Mouse (Mus musculus): ENCODE results near the gene Cc2d1b.

The Cc2d1b gene

DNA sequence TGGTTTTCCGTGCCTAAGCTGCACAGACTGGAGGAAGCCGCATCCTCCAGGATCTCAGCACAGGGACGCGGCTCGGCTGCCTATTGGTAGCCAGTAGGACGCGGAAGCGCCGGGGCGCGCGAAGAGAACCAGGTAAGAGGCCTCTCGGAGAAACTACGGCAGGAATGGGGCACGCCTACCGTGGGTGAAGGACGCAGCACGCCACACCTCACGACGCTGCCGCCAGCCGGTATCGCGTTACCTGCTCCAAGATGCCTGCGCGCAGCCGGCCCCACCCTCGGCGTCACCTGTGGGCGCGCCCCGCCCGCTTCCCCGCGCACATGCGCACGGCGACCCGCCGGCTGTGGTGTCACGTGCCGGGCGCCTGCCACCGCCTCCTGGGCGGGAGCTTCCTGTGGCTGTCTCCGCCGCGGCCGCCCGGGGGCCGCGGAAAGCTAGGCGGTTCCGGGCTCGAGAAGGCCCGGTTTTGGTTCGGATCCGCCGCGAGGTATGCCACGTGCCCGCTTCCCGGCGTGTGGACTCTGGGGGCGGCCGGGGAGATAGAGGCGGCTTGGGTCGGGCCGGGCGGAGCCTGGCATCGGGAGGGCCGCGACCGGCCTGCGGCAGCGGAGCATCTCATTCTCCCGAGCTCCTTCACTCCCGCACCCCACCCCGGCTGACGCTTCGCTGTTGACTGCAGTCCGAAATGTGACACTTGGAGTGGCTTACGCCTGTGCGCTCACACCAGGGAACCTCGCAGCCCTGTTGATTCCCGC is at the start of gene Cc2d1b:
Gene Cc2d1b (plus strand): TSS at position 354 of the 755 bp plus-strand sequence.
- in situ Hi-C loops (cut with MboI; ENCODE audit: unreplicated experiment in 2 of 2), result loop anchor here in 1 of 2 experiments (10.0 kb wide), 1 partner anchor 695 kb away; the partner anchor contains the start of gene Cpt2

DNA sequence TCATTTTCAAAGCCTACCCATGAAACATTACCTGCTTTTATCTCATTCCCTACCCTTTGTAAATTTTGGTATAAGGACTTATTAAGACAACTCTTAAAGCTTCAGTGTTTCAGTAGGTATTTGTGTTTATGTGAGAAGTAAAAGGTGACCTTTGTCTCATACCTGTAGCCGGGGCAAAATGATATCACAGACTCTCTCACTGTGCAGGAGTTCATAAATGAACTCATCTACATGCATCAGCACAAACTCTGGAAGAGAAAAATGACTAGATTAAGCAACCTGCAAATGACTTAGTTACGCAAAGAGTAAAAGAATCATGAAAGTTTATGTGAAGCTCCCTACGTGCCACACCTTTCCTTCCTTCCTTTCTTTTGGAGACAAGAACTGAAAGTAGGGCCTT is 47.1 kb upstream of the Cc2d1b start:
- in situ Hi-C loops (cut with MboI; ENCODE audit: unreplicated experiment in 2 of 2), result no loop called here

DNA sequence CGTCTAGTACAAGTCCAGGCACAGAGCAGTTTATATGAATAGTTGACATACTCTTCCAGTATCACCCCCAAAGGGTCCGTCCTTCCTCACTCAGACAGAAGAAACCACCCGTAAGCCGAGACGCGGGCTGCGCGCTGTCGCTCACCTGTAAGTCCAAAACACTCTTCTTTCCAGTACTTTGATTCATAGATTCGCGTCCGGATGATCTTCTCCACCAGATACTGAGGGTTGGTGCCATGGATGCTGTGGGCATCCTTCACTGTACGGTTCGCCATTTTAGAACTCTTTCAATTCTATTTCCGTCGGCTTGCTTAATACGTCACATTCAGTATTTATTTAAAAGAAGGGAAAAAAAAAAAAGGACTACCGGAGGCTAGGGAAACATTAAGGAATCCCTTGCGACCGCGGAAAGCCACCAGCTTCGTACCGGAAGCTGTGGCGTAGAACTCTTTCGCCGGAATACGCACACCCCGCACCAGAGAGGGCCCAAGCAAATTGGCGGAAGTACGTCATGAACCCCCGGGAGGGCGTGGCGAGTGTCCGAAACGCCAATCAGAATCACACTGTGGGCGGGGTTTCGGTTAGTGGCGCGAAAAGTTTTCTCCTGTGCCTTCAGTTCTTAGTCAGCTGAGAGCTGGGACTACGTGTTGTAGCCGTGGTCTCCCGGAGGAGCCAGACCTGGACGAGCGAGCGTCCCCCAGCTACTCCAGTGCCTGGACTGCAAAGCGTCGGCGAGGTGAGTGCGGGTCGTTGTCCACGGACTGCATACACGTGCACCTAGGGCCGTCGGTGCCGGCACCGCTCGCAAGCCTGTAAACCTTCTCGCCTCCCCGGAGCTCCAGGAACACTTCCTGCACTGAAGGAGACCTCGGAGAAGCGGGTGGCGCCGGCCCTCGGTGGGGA is 40.6 kb upstream of the Cc2d1b start, which contains the start of the genes Prpf38a and Orc1:
Gene Prpf38a (minus strand): TSS at position 497 of the 903 bp plus-strand sequence.
Gene Orc1 (plus strand): TSS at position 584 of the 903 bp plus-strand sequence.
- in situ Hi-C loops (cut with MboI; ENCODE audit: unreplicated experiment in 2 of 2), result no loop called here

DNA sequence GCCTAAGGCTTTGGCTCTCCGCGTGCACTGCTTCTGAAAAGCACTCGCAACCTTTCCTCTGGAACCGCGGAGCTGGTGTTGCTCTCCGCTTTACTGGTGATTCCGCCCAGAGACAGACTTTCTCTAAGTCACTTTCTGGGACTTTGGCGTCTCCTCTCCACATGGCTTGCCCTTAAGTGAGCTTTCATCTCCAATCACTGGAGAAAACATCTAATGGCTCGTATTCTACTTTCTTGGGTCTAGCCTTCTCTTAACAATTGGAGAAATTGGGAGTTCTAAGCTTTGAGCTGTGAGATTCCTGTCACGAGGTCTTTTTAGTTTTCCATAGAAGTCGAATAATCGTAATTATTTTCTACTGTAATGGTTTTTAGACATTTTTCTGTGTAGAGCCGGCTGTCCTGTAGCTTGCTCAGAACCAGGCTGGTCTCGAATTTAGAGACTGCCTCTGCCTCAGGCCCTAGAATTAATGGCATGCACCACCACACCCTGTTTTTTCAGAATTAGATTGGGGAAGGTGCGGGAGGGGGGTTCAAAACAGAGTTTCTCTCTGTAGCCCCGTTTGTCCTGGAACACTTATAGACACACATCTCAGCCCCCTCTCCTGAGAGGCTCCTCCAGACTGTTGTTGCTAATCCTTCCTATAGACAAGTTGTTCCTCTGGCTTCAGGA is 39.9 kb upstream of the Cc2d1b start:
- in situ Hi-C loops (cut with MboI; ENCODE audit: unreplicated experiment in 2 of 2), result no loop called here

DNA sequence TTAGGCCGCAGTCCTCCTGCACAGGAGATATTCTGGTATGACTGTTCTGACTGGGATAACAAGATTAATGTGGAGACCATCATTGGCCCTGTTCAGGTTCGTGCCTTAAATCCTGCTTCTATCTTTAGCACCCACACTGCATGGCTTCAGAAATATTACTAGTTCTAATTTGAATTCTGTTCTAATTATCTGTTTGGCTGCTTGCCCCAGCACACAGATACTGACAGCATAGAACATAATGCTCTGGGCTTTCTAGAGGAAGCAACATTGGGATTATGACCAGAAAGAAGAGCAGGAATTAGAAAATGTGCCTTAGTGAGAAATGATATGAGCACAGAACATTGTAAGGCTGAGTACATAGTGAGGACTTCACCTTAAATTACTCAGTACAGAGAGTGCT is 26.4 kb upstream of the Cc2d1b start:
- in situ Hi-C loops (cut with MboI; ENCODE audit: unreplicated experiment in 2 of 2), result no loop called here

DNA sequence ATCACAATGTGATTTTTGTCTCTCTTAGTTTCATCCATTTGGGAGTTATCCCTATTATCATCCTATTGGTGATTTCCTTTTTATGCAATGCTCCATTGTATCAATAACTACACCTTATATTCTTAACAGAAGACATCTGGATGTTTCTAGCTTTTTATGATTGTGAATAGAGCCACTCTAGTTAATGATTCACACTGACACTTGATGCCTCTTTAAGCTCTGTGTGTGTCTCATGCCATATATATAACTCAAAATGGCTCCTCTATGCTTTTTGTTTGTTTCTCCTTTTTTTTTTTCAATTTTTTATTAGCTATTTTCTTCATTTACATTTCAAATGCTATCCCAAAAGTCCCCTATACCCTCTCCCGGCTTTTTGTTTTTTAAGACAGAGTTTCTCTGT is 24.0 kb upstream of the Cc2d1b start:
- in situ Hi-C loops (cut with MboI; ENCODE audit: unreplicated experiment in 2 of 2), result no loop called here

DNA sequence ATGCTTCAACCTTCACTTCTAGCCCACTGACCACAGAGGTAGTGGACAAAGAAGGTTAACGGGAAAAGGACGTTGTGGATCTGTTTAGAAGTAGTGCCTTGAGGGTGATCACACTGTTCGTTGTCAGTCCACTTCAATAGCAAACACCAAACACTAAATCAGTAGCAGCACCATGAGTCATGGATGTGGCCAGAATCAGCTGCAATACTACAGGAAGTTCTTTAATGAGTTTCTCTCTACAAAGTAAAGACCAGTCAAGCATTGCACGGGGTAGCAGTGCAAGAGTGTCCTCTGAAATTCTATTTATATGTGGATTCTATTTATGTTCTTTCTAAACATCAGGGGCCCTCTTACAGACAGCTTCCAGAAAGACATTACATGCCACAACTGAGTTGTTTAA is 21.4 kb upstream of the Cc2d1b start:
- in situ Hi-C loops (cut with MboI; ENCODE audit: unreplicated experiment in 2 of 2), result no loop called here

DNA sequence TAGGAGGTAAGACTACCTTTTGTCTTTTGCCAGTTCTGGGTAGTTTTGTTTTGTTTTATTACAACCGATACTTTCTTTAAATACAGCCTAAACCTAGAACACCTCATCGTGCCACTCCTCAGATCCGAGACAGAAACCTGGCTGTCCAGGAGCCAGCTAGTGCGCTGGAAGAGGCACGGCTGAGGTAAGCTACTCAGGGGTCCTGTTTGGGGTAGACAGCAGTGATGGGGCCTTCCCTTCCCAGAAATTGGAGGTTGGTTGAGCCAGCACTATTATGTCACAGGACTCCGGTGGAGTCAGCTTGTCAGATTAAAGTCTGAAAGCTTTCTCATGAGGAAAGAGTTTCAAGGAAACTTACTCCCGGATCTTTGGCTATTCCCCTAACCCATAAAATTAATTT is 17.9 kb upstream of the Cc2d1b start:
- in situ Hi-C loops (cut with MboI; ENCODE audit: unreplicated experiment in 2 of 2), result no loop called here

DNA sequence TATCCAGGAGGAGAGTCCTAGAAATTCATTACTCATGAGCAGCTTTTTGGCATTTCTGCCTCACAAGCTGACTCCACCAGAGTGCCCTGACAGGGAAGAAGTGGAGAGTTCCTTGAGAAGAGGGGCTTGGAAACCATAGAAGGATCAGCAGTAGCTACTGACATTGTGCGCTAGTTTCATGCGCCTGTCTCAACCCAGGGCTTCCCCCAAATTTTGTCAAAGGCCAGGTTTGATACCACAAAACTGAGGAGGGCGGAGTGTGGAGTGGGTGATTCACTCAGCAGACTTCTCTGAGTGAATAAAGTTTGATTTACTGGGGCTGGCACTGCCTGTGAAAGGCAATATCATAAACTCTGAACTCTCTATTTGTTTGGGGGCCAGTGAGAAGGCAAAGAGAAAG is 11.1 kb upstream of the Cc2d1b start:
- in situ Hi-C loops (cut with MboI; ENCODE audit: unreplicated experiment in 2 of 2), result no loop called here

DNA sequence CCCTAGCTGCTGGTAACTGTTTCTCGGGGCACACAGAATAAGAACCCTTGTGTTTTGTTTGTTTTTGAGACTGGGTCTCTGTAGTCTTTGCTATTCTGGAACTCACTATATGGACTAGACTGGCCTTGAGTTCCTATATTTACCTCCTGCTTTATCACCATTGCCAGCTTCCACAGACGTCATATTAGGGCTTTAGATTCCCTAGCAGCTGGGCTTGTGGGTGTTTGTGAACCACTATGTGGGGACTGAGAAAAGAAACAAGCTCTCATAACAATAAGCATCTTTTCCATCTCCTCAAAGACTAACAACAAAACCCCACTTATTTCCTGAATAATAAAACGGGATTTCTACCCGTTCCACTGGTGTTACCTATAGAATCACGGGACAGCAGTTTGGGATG is 8.8 kb upstream of the Cc2d1b start:
- in situ Hi-C loops (cut with MboI; ENCODE audit: unreplicated experiment in 2 of 2), result no loop called here

DNA sequence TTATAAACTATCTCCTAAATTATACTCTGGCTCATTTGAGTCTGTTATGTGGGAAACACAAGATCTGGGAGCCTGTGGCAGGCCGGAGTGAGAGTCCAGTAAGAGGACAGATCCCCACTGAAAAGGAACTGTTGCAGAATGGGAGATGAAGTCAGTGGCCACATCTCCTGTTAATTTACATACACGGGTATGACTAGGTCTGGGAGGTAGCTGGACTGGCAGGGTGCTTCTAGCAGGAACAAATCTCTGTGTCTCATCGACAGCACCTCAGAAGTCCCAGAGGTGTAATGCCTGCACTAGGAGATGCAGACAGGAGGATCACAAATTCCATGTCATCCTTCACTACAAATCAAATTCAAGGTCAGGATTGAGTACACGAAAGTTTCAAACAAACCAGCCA is 1.2 kb upstream of the Cc2d1b start:
- in situ Hi-C loops (cut with MboI; ENCODE audit: unreplicated experiment in 2 of 2), result no loop called here

DNA sequence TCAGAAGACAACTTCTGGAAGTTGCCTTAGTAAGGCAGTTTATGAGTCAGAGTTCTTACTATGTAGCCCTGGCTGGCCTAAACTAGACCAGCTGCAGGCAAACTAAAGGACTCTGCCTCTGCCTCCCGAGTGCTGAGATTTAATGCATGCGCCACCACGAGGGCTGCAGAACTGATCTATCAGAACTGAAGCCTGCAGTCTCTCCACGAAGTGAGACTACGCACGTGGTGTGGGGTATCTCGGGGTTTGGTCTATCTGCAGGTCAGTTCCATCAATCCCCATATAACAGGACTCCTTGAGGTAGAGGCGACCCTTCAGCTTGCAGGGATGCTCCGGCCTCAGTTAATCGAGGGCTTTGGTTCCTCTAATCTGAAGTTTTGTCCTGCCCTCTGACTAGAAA is 575 bp upstream of the Cc2d1b start:
- in situ Hi-C loops (cut with MboI; ENCODE audit: unreplicated experiment in 2 of 2), result no loop called here

DNA sequence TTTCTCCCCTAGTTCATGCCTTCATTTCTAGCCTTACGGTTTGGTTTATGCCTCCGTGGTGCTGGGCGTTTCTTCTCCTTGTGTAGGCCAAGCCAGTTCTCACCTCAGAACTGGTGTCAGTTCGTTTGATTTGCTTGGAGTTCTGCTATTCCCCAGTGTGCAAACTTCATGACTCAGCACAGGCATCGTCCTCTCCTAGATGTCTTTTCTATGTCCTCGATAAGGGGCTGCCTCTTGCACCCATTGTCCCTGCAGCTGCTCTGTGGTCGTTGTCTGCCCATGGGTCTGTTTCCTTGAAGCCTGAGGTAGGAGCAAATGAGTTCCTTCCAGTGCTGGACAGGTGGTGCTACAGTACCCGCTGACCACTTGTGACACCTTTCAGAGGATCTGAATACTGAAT is 796 bp downstream of the Cc2d1b start:
- in situ Hi-C loops (cut with MboI; ENCODE audit: unreplicated experiment in 2 of 2), result loop anchor here in 1 of 2 experiments (10.0 kb wide), 1 partner anchor 696 kb away; the partner anchor contains the start of gene Cpt2

DNA sequence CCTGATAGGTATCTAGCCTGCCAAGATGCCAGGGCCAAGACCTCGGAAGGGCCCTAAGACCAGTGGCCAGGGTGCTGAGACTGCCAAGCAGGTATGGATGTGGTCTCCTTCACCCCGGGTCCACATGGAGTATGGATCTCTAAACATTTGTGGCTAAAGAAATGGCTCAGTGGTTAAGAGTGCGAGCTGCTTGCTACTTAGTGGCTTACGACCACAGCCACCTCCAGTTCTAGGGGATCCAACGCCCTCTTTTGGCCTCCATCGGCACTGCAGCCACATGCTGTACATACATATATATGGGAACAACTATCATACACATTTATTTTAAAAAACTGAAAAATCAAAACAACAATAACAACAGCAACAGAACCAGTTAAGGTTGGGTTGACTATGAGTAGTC is 1.8 kb downstream of the Cc2d1b start:
- in situ Hi-C loops (cut with MboI; ENCODE audit: unreplicated experiment in 2 of 2), result loop anchor here in 1 of 2 experiments (10.0 kb wide), 1 partner anchor 697 kb away; the partner anchor contains the start of gene Cpt2

DNA sequence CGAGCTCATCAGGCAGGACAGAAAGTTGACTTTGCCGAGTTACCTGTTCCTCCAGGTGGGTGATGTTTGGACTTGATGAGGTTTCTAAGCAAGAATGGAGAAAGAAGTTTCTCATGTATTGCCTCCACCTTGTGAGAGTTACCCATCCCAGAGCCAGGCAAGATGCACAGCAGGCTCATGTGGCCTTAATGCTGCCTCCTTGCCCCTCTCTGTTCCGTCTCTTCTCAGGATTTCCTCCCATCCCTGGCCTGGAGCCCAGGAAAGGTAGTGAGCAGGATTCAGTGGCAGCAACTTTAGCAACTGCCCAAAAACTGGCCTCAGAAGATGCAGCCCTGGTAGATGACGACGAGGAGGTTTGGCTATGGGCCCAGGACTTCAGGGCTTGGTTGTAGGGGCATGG is 7.3 kb downstream of the Cc2d1b start:
- in situ Hi-C loops (cut with MboI; ENCODE audit: unreplicated experiment in 2 of 2), result loop anchor here in 1 of 2 experiments (10.0 kb wide), 1 partner anchor 702 kb away; the partner anchor contains the start of gene Cpt2

DNA sequence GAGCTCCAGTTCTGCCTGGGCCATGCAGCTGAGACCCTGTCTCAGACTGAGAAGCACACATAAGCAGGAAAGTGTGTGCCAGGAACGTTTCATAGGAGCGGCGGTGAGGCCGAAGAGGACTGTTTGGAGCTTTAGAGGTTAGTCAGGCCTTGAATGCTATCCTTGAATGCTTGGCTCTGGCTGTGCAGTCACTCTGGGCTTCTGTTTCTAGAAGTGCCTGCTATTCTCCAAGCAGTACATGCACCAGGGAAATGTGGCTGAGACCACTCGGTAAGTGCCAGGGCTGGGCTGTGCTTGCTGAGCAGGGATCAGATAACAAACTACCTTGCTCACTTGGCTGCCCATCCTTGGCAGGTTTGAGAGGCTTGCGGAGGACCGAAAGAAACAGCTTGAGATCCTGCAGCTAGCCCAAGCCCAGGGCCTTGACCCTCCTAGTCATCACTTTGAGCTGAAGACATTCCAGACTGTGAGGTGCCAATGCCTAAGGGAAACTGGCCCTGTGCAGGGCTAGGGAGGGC is 9.7 kb downstream of the Cc2d1b start:
- in situ Hi-C loops (cut with MboI; ENCODE audit: unreplicated experiment in 2 of 2), result loop anchor here in 1 of 2 experiments (10.0 kb wide), 1 partner anchor 705 kb away; the partner anchor contains the start of gene Cpt2

DNA sequence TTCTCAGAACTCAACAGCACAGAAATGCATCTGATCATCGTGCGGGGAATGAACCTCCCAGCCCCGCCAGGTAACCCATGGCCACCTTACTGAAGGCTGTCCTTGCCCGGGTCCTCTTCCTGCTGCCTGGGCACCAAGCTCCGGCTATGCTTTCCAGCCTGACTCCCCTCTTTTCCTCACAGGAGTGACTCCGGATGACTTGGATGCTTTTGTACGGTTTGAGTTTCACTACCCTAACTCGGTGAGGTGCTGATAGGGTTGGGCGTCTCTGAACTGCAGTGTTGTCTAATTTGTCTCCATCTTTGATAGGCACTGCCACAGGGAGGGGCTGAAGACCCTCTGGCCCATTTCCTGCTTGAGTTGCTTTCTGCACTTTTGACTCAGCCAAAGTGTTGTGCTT is 10.4 kb downstream of the Cc2d1b start:
- in situ Hi-C loops (cut with MboI; ENCODE audit: unreplicated experiment in 2 of 2), result loop anchor here in 1 of 2 experiments (5.0 kb wide), 1 partner anchor 293 kb away; no protein-coding TSS in a partner anchor

DNA sequence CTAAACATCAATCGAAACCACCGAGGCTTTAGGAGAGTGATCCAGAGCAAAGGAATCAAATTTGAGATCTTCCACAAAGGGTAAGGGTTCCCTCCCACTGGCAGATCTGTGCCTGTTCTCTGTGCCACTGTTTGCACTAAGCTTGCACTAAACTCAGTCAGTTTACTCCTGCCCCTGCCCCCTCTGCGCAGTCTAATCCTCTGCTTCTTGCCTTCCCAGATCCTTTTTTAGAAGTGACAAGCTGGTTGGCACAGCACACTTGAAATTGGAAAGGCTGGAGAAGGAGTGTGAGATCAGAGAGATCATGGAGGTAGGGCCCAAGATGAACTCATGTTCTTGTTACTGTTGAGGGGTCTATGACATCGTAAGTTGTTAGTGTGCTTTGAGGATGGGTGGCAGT is 11.9 kb downstream of the Cc2d1b start:
- in situ Hi-C loops (cut with MboI; ENCODE audit: unreplicated experiment in 2 of 2), result loop anchor here in 1 of 2 experiments (5.0 kb wide), 1 partner anchor 294 kb away; no protein-coding TSS in a partner anchor

DNA sequence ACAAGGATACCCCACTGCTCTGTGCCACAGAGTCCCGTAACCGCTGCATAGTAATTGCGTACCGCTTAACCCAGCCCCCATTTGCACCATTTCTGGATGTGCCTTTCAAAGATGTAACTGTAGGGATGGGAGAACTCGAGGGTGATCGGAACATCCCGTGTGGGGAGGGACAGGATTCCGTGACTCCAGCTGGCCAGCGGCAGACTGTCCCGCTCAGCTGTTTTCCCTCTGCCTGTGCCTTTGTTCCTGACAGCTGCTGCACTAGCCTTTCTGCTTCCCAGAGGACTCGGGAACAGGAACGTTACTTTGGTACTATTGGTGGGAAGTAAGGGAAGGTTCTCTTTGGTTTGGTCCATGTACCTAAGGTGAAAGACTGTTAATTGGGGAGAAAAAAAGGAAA is 14.0 kb downstream of the Cc2d1b start:
- in situ Hi-C loops (cut with MboI; ENCODE audit: unreplicated experiment in 2 of 2), result loop anchor here in 1 of 2 experiments (5.0 kb wide), 1 partner anchor 296 kb away; no protein-coding TSS in a partner anchor

DNA sequence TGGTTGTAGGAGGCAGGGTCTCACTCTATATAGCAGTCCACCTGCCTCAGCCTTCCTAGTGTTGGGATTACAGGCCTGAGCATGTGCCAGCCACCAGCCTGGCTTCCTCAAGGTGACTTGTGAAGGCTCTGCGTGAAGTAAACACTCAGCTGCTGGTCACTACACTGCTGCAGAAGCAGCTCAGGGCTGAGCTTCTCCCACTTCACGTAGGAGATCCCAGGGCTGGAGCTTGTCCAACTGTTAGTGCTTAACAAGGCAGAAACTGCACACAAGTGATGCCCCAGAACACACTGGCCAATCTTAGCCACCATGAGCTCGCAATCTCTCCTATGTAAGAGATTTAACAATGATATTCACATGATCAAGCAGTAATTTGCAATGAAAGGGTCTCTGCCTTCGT is 15.0 kb downstream of the Cc2d1b start:
- in situ Hi-C loops (cut with MboI; ENCODE audit: unreplicated experiment in 2 of 2), result loop anchor here (5.0 kb wide), 1 partner anchor 297 kb away; no protein-coding TSS in a partner anchor

Measured in v-Abl transformed pro-B cells (cell line).